Mouse (Mus musculus) kidney, adult 2 months (tissue): ENCODE results near the gene Fras1.

Experiments
- CTCF ChIP-seq: fragments of 200-500 bp; conservative IDR thresholded peaks from 2 replicates; pipeline ENCODE4 v1.5.1; 2011; ENCODE audit warnings: low read depth, mild to moderate bottlenecking, control low read depth, low read length, moderate library complexity, mixed read lengths; ENCODE audit not compliant: insufficient read depth, insufficient read length
- POLR2A ChIP-seq: fragments of 200-500 bp; IDR thresholded peaks from one replicate; pipeline ENCODE4 v1.6.1; 2011; ENCODE audit warnings: low read depth, low read length, control low read depth

- TF ChIP-seq CTCF (no peak), POLR2A (no peak)
These were observed 162.8 kb downstream of the Fras1 start for GRCm38 (mm10) chr5:96536527-96536926.
